Mouse (Mus musculus): ENCODE data around the gene Fnbp1l.

DNA sequence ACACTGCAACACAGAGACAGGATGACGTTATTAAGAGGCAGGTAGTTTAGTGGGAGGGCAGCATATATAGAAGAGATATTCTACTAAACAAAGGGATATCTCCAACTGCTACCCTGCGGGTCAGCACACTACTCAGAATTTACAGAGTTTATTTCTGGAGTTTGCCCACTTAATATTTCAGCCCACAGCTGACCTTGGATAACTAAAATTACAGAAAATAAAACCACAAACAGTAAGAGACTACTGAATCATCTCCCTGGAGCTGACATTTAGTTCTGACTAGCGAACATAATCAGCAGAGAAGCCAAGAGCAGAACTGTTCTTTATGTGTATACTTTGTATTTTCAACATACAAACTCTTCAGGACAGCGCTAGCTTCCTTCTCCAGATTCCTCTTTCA lies 20.2 kb downstream of the Fnbp1l start:
- TF ChIP-seq CTCF (IDR thresholded peaks at IDR 0.05; ENCODE audit: low read depth, low read length) (no peak), POLR2A (IDR thresholded peaks at IDR 0.05; ENCODE audit: insufficient read depth, low read length) (no peak)

Measured in ES-Bruce4 (cell line).